Mouse (Mus musculus) E14TG2a.4 (cell line): ENCODE measurements around the gene Fntb.
"Not testable (repeated sequence)": the region's sequence is repeated elsewhere in the genome, so short reads cannot be mapped to it uniquely, and the experiment has no call there.

Source experiments
- H3K27me3 ChIP-seq: 2 replicates; pipeline ENCODE4 v1.6.1; 2014; ENCODE audit warnings: low read length, control low read depth; ENCODE audit not compliant: insufficient read depth
- H3K36me3 ChIP-seq: 2 replicates; pipeline ENCODE4 v1.6.1; 2014; ENCODE audit warnings: low read length, control low read depth; ENCODE audit not compliant: insufficient read depth
- H3K4me1 ChIP-seq: replicated peaks from 2 replicates; pipeline ENCODE4 v1.6.1; 2014; ENCODE audit warnings: low read depth, low read length, control low read depth
- H3K4me3 ChIP-seq: replicated peaks from 2 replicates; pipeline ENCODE4 v1.5.1; 2014; ENCODE audit warnings: mild to moderate bottlenecking, low read length
- H3K9me3 ChIP-seq: 2 replicates; pipeline ENCODE4 v1.6.1; 2014; ENCODE audit warnings: low read length, control low read depth
- CTCF ChIP-seq: conservative IDR thresholded peaks from 2 replicates; pipeline ENCODE4 v1.5.1; 2014; ENCODE audit warnings: low read length
- NANOG ChIP-seq: IDR thresholded peaks from 2 replicates; pipeline ENCODE4 v1.6.1; 2014; ENCODE audit warnings: borderline replicate concordance, low read length, mixed read lengths
- POU5F1 ChIP-seq: IDR thresholded peaks from 2 replicates; pipeline ENCODE4 v1.6.1; 2014; ENCODE audit warnings: low read length, borderline replicate concordance

Gene Fntb

DNA sequence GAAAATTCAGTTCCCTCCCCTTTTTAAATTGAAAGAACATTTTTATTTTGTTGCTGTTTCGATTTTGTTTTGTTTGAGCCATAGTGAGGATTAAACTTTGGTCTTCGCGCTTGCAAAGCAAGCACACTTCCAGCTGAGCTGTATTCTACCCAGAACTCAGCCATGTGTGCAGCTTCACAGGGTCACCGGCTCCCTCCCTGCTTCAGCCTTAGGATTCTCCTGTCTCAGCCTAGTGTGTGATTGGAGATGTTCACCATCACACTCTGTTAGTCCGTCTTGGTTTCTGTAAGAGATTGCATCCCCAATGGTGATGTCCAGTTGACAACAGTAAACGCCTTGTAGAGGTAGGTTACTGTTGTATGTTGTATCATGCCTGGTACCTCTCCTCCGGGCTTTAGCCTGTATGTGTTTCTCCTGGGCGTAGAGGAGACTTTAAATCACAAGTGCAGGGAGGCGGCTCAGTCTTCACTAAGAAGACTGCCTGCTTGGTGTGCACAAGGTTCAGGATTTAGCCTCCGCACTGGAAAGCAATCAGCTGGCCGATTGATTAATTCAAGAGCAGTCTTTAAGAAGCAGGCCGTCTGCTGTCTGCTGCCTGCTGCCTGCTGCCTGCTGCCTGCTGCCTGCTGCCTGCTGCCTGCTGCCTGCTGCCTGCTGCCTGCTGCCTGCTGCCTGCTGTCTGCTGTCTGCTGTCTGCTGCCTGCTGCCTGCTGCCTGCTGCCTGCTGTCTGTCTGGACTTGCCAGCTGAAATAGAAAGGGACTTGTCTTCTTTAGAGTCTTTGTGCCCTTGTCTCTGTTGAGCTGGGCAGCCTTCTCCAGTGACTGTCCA, 15.5 kb downstream of the Fntb start:
- peaks cover 36% of the 10 kb centered on the region for H3K36me3 ChIP-seq
- TF ChIP-seq POU5F1 (no peak), NANOG (no peak), CTCF (no peak)

DNA sequence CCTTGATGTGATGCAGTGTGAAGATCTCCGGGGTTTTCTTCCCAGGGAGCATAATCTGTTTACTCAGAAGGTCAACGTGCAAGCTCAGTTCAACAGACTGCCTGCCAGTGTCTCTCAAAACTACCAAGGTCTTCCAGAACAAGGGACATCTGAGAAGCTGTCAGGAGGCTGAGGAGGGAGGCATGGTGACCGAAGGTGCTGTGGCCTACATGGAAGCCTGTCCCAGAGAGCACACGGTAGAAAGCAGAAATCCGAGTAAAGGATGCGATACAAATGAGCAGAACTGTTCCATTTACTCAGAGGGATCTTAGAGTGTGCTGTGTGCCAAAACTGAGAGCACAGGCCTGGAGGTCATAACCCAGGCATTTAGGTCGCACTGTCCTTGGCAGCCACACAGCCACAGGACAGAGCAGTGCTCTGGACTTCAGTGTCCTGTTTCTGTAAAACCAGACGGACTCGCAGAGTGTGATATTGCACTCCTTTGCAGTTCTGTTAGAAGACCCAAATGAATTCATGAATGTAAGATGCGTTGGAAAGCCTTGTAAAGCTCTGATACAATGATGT, 18.7 kb downstream of the Fntb start:
- H3K36me3 ChIP-seq, result peaks cover 24% of the 10 kb centered on the region
- no peak overlapping the region for H3K4me3 ChIP-seq
- no peak for TF ChIP-seq NANOG
- no peak for TF ChIP-seq CTCF
- no peak for TF ChIP-seq POU5F1
- H3K4me1 ChIP-seq, result no peaks in the 10 kb centered on the region
- no peaks in the 10 kb centered on the region for H3K27me3 ChIP-seq
- peaks cover 41% of the 10 kb centered on the region for H3K9me3 ChIP-seq

More for the DNA sequence above, 15.5 kb downstream of the Fntb start:
- H3K4me1 ChIP-seq, result no peaks in the 10 kb centered on the region
- peaks cover 50% of the 10 kb centered on the region for H3K9me3 ChIP-seq
- no peaks in the 10 kb centered on the region for H3K27me3 ChIP-seq
- no peak overlapping the region for H3K4me3 ChIP-seq

DNA sequence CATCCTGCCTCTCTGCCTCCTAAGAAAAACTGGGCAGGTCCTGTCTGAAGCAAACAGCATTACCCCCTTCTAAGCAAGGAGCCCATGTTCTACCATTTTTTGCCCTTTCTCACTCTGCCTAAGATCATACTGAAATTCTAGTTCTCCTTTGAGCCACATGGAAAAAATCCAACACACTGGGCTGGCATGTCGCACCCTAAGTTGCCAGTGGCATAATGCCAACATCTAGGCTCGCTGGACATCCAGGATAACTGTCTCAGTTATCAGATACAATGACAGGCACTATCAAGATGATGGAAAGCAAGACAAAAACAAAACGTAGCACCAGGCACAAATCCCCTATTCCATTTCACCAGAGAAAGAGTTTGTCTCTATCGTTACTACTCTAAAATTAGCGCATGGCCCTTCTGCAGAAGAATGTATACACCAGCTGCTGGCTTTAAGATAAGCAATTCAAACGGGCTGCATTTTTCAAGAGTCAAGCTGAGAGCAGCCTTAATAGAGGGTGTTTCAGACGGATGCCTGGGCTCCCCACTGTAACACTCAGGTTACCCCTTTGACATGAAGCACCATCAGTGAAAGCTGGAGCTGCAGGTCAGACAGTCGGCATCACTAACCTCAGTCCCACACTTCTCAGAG, 25.2 kb downstream of the Fntb start:
- TF ChIP-seq NANOG, result no peak
- TF ChIP-seq POU5F1, result no peak
- no peak for TF ChIP-seq CTCF
- no peak overlapping the region for H3K4me3 ChIP-seq
- H3K36me3 ChIP-seq, result no peaks in the 10 kb centered on the region
- no peaks in the 10 kb centered on the region for H3K9me3 ChIP-seq
- no peaks in the 10 kb centered on the region for H3K27me3 ChIP-seq
- peaks cover 11% of the 10 kb centered on the region for H3K4me1 ChIP-seq

DNA sequence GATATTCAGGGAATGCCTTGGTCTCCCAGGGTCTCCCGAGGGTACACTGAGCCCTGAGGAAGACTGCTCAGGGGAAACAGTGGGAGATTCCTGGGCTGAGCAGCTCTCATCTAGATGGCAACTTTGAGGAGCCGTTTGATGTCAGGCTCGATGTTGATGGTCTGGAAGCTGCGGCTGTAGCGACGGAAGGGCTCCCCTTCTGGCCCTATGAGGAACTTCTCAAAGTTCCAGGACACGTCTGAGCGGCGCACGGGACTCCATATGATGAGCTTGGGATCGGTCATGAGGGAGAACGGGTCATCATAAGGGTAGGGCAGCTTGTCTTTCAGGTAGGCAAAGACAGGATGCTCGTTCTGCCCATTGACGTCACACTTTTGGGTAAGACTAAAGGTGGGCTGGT, 27.2 kb downstream of the Fntb start:
- 0 out of 2 replicates have a peak, but pooled peaks have one; percentile 10 for TF ChIP-seq CTCF
- H3K27me3 ChIP-seq, H3K4me3 ChIP-seq, H3K9me3 ChIP-seq, H3K36me3 ChIP-seq: not testable (repeated sequence)
- peaks cover 30% of the 10 kb centered on the region for H3K4me1 ChIP-seq

DNA sequence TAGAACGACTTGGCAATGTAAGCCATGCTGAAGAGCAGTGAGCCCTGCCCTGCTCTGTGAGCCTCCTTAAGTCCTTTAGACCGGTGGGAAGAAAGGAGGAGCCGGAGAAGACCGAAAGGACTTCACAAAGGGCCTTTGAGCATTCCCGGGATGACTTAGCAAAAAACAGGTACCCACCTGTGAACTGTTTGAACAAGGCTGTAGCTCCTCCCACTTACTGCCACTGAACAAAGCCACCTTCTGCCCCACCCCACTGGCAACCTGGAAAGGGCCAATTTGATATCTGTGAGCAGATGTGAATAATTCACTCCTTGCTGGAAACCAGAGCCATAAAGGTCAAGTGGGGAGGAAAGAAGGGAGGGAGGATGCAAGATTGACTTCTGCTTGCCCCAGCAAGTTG, 30.0 kb downstream of the Fntb start, which contains the start of gene Gpx2:
Gene Gpx2 (minus strand): TSS at position 205 of the 400 bp plus-strand sequence.
- H3K4me3 ChIP-seq, result no peak within 1 kb of the TSS
- peaks cover 51% of the 10 kb centered on the region for H3K4me1 ChIP-seq
- TF ChIP-seq POU5F1, result no peak
- no peak for TF ChIP-seq NANOG
- no peak for TF ChIP-seq CTCF
- H3K27me3 ChIP-seq, result peaks cover 4% of the 10 kb centered on the region; the same call in 1 of the 2 replicates
- H3K9me3 ChIP-seq, result no peaks in the 10 kb centered on the region
- no peaks in the 10 kb centered on the region for H3K36me3 ChIP-seq

DNA sequence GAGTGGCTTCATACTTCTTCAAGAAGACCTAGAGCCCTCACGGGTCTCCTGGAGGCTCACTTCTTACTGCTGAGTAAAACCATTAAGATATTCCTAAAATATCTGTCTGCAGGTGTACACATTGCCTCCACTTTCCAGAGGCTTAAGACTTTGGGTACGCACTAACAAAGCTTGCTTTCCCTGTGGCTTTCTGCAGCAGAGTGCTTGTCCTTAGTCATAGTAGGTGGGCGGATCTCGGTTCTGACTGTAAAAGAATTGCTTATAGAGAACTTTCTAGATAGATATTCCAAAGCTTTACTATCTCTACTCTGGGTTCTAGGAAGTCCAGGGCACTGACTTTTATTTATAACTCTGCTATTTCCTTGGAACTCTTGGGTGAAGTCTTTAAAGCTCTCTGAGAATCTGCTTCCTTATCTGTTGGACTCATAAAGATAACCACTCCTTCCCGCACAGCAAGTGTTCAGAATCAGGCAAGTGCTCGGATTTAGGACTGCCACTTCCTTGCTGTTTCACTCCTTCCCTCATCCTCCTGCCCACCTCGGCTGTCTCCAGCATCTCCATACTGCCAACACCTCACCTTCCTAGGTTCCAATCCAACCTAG, 31.6 kb downstream of the Fntb start:
- Histone ChIP-seq H3K27me3 (peaks cover 6% of the 10 kb centered on the region; the same call in 1 of the 2 replicates), H3K4me1 (peaks cover 51% of the 10 kb centered on the region), H3K9me3 (peaks cover 10% of the 10 kb centered on the region), H3K36me3 (no peaks in the 10 kb centered on the region), H3K4me3 (no peak overlapping the region)
- TF ChIP-seq NANOG (no peak), POU5F1 (no peak), CTCF (no peak)

DNA sequence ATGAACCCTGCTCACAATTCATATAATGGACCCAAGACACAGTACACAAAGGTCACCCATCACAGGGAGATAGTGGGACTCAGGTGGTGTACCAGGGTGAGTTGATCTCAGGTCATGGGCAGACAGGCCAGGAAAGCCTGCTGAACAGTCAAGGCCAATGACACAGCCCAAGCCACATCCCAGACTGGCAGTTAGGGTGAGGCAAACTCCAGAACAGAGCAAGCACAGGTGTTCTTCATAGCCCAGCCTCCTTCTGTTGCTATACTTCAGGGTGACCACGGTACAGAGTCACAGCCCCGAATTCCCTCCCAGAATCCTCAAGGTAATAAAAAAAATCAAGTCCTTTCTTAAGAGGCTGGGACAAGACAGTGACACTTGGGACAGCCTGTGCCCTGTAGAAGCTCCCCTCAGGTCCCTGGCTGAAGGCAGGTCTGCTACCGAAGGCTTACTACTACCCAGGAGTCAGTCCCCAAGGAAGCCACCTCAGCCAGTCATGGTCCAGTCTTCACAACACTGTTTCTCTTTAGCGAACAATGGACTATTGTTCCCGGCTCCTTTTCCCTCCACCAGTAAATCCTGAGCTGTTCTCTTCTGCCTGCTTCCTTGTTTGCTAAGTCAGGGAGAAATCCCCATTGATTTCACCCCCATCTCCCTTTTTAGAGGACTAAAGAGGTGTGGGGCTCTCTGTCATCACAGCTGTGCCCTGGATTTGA, 32.8 kb downstream of the Fntb start:
- peaks cover 10% of the 10 kb centered on the region for H3K9me3 ChIP-seq
- H3K36me3 ChIP-seq, result no peaks in the 10 kb centered on the region
- peaks cover 6% of the 10 kb centered on the region; the same call in 1 of the 2 replicates for H3K27me3 ChIP-seq
- H3K4me1 ChIP-seq, result peaks cover 51% of the 10 kb centered on the region
- H3K4me3 ChIP-seq, result no peak overlapping the region
- no peak for TF ChIP-seq NANOG
- no peak for TF ChIP-seq POU5F1
- no peak for TF ChIP-seq CTCF

DNA sequence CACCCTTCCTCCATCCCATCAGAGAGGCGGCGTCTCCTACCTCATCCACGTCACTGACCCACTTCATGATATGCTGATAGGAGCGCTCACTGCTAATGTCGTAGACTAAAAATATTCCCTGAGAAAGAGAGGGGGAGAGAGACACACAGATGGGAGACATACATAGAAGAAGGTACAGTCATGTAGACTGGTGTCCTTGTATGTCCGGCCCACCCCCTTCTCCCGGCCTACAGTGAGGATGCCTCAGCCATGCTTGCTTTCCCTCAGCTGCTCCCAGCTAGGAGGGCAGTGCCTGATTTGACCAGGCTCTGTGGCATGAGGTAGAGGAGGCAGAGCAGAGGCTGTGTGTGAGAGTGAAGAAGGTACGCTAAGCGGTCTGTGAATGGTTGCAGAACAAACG, 37.6 kb downstream of the Fntb start:
- TF ChIP-seq NANOG (no peak), CTCF (no peak), POU5F1 (no peak)
- H3K4me1 ChIP-seq, result peaks cover 20% of the 10 kb centered on the region

More for the DNA sequence above, 37.6 kb downstream of the Fntb start:
- Histone ChIP-seq H3K4me3 (no peak overlapping the region), H3K27me3 (peaks cover 14% of the 10 kb centered on the region), H3K36me3 (no peaks in the 10 kb centered on the region), H3K9me3 (peaks cover 10% of the 10 kb centered on the region)
